Mouse (Mus musculus): ENCODE data around the gene Plekha6. TPM values are rescaled to one million over a fixed set of nuclear protein-coding genes. Genes with fewer than 3 reads are reported as not detected.

The Plekha6 gene
- total RNA-seq, 2 experiments from 2014 or later: 7.4 to 12.5 TPM

DNA sequence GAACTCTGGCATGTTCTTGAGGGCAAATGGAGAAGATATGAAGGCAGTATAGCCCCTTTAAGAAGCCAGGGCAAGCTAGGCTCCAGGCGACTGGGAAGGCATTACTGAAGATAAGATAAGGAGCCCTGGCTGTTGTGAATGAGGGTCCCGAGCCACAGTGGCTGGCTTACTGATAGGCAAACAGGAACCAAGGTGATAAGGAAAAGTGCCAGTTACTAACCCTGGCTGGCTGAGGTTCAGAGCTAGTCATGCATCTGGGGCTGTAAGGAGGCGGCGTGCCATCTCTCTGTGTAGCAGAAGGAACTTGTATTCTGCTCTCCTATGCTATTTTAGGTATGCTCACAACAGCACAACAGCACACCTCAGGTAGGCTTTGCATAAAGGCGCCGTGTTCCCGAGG, 80.7 kb downstream of the Plekha6 start:
- DNase-seq: no peak
- intact Hi-C loops (cut with DNase I): no loop called here

DNA sequence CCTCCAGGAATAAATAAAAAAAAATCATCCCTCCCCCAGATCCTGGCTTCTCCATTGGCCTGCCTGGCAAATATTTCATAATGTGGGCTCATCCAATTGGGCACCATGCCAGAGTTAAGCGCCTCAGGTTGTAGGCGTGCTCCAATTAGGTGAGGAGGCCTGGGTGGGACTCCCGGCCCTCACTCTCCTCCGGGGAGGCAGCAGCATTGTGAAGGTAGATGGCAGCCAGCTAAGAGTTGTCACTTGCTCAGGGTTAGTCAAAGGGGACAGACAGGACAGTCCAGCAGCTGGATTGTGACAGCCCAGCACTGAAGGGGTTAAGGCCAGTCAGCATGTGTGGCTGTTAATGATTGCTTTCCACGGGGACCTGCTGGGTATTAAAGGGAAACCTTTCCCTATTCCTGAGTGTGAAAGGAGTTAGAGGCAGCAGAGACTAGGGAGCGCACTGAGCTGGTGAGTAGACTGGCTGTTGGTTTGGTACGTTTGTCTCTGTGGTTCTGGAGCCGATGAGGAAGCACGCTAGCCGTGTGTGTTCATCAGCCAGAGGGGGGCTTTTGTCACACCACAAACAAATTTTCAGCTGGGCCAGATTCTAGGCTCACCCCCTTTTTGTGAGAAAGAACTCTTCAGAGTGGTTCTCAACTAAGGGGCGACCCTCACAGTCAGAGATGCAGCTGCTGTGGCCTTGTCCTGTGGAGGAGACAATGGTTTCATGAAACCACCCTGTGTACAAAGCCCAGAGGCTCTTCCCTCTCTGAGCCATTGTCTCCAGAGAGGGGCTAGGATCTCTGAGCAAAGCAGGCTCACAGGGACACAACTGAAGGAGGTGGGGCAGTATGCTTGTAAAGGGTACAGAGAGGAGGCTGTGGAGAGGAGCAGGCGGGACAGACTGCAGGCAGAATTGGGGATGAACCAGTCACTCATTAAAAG, 81.9 kb downstream of the Plekha6 start:
- DNase-seq: no peak
- no peak for TF ChIP-seq CTCF (IDR thresholded peaks at IDR 0.05)
- intact Hi-C loops (cut with DNase I): no loop called here
- peak overlapping the region; percentile 13 for H3K4me3 ChIP-seq
- H3K27ac ChIP-seq: peak overlapping the region; percentile 43; the same call in 1 of the 2 replicates

More for the DNA sequence above, 80.7 kb downstream of the Plekha6 start:
- Histone ChIP-seq H3K27ac (peak overlapping the region; percentile 10), H3K4me3 (no peak overlapping the region)
- no peak for TF ChIP-seq CTCF (IDR thresholded peaks at IDR 0.05)

DNA sequence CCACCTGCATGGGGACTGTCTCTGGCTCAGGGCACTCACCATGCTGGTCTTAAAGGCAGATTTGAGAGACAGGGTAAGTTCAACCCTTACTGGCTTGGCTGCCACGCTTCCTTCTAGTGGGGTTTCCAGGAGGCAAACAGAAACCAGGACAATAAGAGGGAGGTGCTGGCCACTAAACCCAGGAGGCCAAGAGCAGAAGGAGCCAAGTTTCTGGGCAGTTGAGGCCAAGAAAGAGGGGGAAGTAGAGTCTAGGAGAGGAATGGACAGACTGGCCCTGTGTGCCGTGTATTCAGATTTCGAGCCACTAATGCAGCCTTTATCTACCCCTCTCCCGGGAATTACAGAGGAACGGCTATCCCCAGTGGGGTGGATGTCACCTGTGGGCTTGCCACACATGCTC, 83.2 kb downstream of the Plekha6 start:
- intact Hi-C loops (cut with DNase I): no loop called here
- H3K4me3 ChIP-seq: no peak overlapping the region

GRCm38 (mm10) chr1:133250761-133251160, 86.8 kb downstream of the Plekha6 start:
- Histone ChIP-seq H3K27ac (peak overlapping the region; percentile 78), H3K4me3 (no peak overlapping the region)
- intact Hi-C loops (cut with DNase I): no loop called here
- DNase-seq: no peak
- TF ChIP-seq CTCF (IDR thresholded peaks at IDR 0.05): no peak

More for the DNA sequence above, 83.2 kb downstream of the Plekha6 start:
- DNase-seq: no peak
- no peak for TF ChIP-seq CTCF (IDR thresholded peaks at IDR 0.05)
- H3K27ac ChIP-seq: peak overlapping the region; percentile 48; the same call in 1 of the 2 replicates

DNA sequence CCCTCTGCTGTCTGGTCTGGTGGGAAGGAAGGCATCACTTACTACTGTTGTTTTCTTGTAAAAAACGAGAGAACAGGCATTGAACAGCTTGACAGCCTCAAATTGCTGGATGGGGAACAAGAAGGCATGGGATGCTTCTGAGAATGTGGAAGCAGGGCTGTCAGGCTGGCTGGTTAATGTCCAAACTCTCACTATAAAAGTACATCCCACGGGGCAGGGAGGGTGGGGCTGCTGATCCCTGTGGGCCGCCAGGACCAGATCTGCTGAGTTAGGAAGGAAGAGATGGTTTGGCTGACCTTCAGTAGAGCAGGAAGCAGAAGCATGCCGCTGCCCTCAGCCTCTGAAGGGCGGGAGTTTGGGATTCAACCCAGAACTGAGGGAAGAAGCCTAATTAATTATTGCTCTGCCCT, 87.6 kb downstream of the Plekha6 start:
- DNase-seq: peak; percentile 58
- 0 out of 2 replicates have a peak overlapping the region, but pooled peaks have one; percentile 4 for H3K4me3 ChIP-seq

DNA sequence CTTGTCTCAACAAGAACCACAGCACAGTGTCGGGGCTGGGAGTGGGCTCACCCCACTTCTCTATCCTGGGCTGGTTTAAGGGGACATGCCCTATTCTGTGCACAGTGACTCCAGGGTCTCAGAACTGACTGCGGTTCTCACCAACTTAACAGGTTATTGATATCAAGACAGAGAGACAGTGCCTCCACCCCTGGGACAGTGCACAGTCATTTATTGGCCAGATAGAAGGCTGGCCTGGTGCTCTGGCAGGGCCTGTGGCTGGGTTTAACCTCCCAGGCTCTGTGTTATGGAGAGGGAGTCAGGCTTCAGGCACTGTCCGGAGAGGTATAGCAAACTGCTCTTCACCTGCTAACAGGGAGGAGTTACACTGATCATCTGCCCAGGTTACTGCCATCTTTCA, 88.2 kb downstream of the Plekha6 start:
- peak overlapping the region; percentile 78 for H3K27ac ChIP-seq
- no peak for TF ChIP-seq CTCF (IDR thresholded peaks at IDR 0.05)
- H3K4me3 ChIP-seq: 0 out of 2 replicates have a peak overlapping the region, but pooled peaks have one; percentile 4
- intact Hi-C loops (cut with DNase I): no loop called here
- peak; percentile 63 for DNase-seq

More for the DNA sequence above, 87.6 kb downstream of the Plekha6 start:
- intact Hi-C loops (cut with DNase I): no loop called here
- H3K27ac ChIP-seq: peak overlapping the region; percentile 78
- no peak for TF ChIP-seq CTCF (IDR thresholded peaks at IDR 0.05)

DNA sequence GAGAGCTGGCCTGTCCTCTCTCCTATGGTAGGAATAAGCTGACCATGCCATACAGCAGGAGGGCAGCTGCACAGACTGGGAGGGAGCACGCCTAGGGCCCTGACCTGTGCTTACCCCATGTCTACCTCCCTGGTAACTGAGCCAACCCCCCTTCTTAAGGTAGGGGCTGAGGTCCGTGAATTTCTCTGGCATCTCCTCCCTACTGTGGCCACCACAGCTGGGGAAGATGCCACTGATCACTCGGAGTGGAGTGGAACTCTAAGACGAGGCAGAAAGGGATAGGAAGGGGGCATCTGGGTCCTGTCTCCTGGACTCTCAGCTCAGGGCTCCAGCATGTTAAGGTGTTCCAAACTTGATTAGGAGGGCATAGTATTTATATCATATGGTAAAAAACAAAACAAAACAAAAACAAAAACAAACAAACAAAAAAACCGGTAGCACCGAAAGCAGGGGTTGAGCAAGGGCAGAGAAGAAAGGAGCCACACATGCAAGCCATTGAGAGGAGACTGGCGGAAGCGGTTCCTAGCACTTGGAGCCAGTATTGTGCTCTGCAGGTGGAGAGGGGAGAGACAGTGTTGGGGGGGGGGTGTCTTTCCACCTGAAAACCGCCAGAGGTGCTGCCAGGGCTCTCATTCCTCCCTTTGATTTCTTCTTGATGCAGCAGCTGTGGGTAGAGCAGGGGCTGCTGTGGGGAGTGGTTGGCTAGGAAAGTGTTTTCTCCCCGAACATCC, 89.0 kb downstream of the Plekha6 start:
- TF ChIP-seq CTCF (IDR thresholded peaks at IDR 0.05): no peak
- Histone ChIP-seq H3K27ac (peak overlapping the region; percentile 78), H3K4me3 (no peak overlapping the region)
- no peak for DNase-seq
- intact Hi-C loops (cut with DNase I): no loop called here

DNA sequence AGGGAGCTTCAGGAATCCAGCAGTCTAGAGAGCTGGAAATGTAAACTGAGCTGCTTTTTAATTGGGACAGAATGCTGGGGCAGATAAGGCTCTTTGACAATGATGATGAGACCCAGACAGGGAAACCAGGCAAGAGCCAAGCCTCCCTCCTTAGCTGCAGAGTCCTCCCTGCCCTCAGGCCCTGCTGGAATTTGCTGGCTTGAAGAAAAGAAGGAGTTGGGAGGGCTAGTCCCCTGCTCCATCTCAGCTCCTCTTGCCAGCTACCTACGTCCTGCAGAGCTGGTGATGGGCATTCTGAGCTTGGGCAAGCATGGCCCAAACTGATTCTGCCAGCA, 89.5 kb downstream of the Plekha6 start:
- no peak for DNase-seq
- Histone ChIP-seq H3K4me3 (no peak overlapping the region), H3K27ac (peak overlapping the region; percentile 78; the same call in 1 of the 2 replicates)
- no peak for TF ChIP-seq CTCF (IDR thresholded peaks at IDR 0.05)
- intact Hi-C loops (cut with DNase I): no loop called here

DNA sequence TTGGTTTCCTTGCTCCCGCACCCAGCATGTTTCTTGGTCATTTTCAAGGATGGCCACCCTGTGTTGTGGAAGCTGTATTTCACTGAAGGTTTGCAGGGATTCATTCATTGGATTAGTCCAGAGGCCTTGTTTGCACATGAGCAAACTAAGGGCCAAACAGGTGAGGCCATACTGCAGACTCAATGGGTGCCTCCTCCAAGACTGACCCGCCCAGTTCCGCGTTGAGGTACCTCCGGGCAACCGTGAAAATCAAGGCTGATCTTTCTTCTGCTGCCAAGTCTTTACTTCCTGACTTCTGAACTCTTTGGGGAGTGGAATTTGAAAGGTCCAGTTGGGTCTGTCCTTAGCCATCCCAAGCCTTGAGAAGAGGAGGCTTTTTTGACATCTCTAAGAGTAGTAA, 90.2 kb downstream of the Plekha6 start:
- Histone ChIP-seq H3K27ac (no peak overlapping the region), H3K4me3 (no peak overlapping the region)
- DNase-seq: no peak
- TF ChIP-seq CTCF (IDR thresholded peaks at IDR 0.05): no peak
- intact Hi-C loops (cut with DNase I): no loop called here

DNA sequence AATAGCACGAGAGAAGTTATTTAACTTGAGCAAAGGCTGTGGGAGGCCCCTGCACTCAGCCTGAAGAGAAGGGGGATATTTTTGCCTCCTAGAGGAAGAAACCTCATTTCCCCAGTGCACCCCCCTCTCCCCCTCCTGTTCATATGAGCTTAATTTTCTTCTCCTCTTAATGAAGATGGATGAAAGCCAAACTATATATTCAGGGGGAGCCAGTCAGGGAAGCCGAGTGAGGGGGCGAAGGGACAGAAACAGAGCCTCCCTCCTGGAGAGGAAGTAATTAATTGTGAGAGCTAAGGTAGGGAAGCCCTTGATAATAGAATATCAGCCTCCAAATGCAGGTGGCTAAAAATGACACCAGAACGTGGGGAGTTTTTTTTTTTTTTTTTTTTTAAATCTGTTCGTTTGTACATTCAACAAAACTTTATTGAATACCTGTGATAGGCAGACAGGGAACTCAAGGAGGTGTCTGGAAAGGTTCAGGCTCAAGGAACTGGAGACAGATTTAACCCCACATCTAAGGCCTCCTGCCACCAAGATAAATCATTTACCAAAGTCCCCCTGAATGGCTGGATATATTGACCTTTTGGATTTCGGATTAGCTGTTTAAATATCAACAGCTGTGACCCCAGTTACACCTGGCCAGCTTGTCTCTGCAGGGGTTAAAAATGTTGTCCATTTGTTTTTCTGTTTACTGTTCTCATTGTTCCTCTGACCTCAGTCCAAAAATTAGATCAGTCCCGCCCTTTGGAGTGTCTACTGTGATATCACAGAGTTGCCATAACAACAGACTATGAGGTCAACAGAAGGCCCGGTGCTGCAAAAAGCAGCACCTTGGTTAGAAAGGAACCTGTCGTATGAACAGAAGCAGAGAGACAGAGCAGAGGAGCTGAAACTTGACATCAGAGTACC, 91.1 kb downstream of the Plekha6 start:
- Histone ChIP-seq H3K4me3 (no peak overlapping the region; the same call in 1 of the 2 replicates), H3K27ac (peak overlapping the region; percentile 38)
- no peak for TF ChIP-seq CTCF (IDR thresholded peaks at IDR 0.05)
- intact Hi-C loops (cut with DNase I): no loop called here
- no peak for DNase-seq

DNA sequence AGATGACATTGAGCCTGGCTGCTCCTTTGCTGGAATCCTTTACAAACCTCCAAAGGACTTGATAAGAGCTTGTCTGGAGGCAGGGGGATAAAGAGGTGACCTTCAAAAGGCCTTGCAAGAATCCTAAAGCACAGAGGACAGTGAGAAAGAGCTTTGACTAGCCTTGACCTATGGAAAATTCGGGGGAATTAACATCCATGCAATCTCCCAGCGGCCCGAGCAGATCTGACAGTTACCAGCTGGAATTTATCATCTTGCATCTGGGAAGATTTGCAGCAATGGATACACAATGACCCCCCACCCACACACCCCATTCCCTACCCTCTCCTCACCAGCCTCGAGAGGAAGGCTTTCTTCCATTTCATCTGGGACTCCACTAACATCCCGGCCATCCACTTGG, 91.8 kb downstream of the Plekha6 start:
- Histone ChIP-seq H3K4me3 (peak overlapping the region; percentile 28), H3K27ac (peak overlapping the region; percentile 62)
- intact Hi-C loops (cut with DNase I): no loop called here

GRCm38 (mm10) chr1:133256347-133256746, 92.3 kb downstream of the Plekha6 start:
- intact Hi-C loops (cut with DNase I): no loop called here
- no peak for TF ChIP-seq CTCF (IDR thresholded peaks at IDR 0.05)
- DNase-seq: peak; percentile 51
- Histone ChIP-seq H3K27ac (peak overlapping the region; percentile 62; the same call in 1 of the 2 replicates), H3K4me3 (peak overlapping the region; percentile 28)

More for the DNA sequence above, 91.8 kb downstream of the Plekha6 start:
- no peak for DNase-seq
- no peak for TF ChIP-seq CTCF (IDR thresholded peaks at IDR 0.05)

All from gastrocnemius, adult 2 months (tissue).